Mouse (Mus musculus) neural tube, embryonic 11.5 days (tissue): ENCODE results near the gene Has1. TPM values are rescaled to one million over a fixed set of nuclear protein-coding genes. Genes with fewer than 3 reads are reported as not detected.

Experiments
- ATAC-seq: fragments of 200-750 bp; cut with Nextera tagmentation; 2 replicates; pipeline ENCODE4 v1.8.0; 2017; ENCODE audit warnings: moderate number of reproducible peaks, mild to moderate bottlenecking, moderate TSS enrichment, moderate library complexity; ENCODE audit not compliant: insufficient read depth, low FRiP score, low TSS enrichment
- DNase-seq: peaks from one replicate; pipeline ENCODE4 v3.0.0-alpha.2; 2015; ENCODE audit warnings: low spot score
- H3K27ac ChIP-seq: fragments of 300-500 bp; sonication (generic); 2 replicates; pipeline ENCODE4 v1.5.1; 2014; ENCODE audit warnings: low read depth, mild to moderate bottlenecking, low read length
- H3K27me3 ChIP-seq: fragments of 300-500 bp; sonication (generic); 2 replicates; pipeline ENCODE4 v1.6.1; 2014; ENCODE audit warnings: mild to moderate bottlenecking, low read length, mixed read lengths; ENCODE audit not compliant: control insufficient read depth, insufficient read depth
- H3K36me3 ChIP-seq: fragments of 300-500 bp; sonication (generic); 2 replicates; pipeline ENCODE4 v1.6.1; 2014; ENCODE audit warnings: mild to moderate bottlenecking, low read length, moderate library complexity, mixed read lengths; ENCODE audit not compliant: control insufficient read depth, insufficient read depth
- H3K4me1 ChIP-seq: fragments of 300-500 bp; sonication (generic); 2 replicates; pipeline ENCODE4 v1.6.1; 2014; ENCODE audit warnings: low read length, mixed read lengths; ENCODE audit not compliant: control insufficient read depth, insufficient read depth
- H3K4me2 ChIP-seq: fragments of 300-500 bp; sonication (generic); 2 replicates; pipeline ENCODE4 v1.6.1; 2014; ENCODE audit warnings: low read depth, mild to moderate bottlenecking, moderate library complexity
- H3K4me3 ChIP-seq: fragments of 300-500 bp; sonication (generic); 2 replicates; pipeline ENCODE4 v1.5.1; 2014; ENCODE audit warnings: low read depth, low read length
- H3K9ac ChIP-seq: fragments of 300-500 bp; sonication (generic); 2 replicates; pipeline ENCODE4 v1.6.1; 2014; ENCODE audit warnings: mild to moderate bottlenecking, low read length
- H3K9me3 ChIP-seq: fragments of 300-500 bp; sonication (generic); 2 replicates; pipeline ENCODE4 v1.6.1; 2016; ENCODE audit warnings: low read length; ENCODE audit not compliant: control insufficient read depth
- WGBS: fragments of 180-500 bp; shearing (Covaris S2); extraction: QIAGEN DNeasy Blood & Tissue Kit; methylation state at CpG from one replicate; pipeline ENCODE4 v1.1.7; 2014; 5-methylcytosine and 5-hydroxymethylcytosine counted together
- microRNA counts: library from miRNA; unstranded; fragments of <30 nt; microRNA quantifications from one replicate; lab custom pipeline; 2015
- microRNA-seq: library from miRNA; unstranded; fragments of <30 nt; microRNA quantifications from one replicate; pipeline ENCODE4, GENCODE M21; 2016
- polyA plus RNA-seq: library from polyadenylated mRNA; unstranded; fragments of >200 nt; fragmentation: Nextera tagmentation; extraction: Ambion mirVana; gene quantifications from 2 replicates; pipeline ENCODE4 v1.2.1, GENCODE M21; 2014

The Has1 gene
- polyA plus RNA-seq, 1 experiment from 2014 or later: 0.99 TPM

GRCm38 (mm10) chr17:17826751-17827657 lies 28.0 kb downstream of the Has1 start, which contains the start of gene Spaca6:
Gene Spaca6 (plus strand): TSS chr17:17827158.
- ATAC-seq: peak; percentile 79
- H3K4me2 ChIP-seq: peak within 1 kb of the TSS; percentile 87
- peak; percentile 93 for DNase-seq

GRCm38 (mm10) chr17:17825921-17826591 lies 28.9 kb downstream of the Has1 start:
- Histone ChIP-seq H3K4me3 (peak overlapping the region; percentile 64), H3K27ac (peak overlapping the region; percentile 99), H3K9ac (peak overlapping the region; percentile 93), H3K36me3 (peaks cover 3% of the 10 kb centered on the region; the same call in 1 of the 2 replicates), H3K9me3 (no peaks in the 10 kb centered on the region), H3K4me2 (peak overlapping the region; percentile 87), H3K27me3 (no peaks in the 10 kb centered on the region), H3K4me1 (peaks cover 15% of the 10 kb centered on the region)
- ATAC-seq: peak; percentile 14
- DNase-seq: peak; percentile 62
- WGBS: under 1% methylated on average over 19 of the region's 22 CpGs

More at GRCm38 (mm10) chr17:17826751-17827657, 28.0 kb downstream of the Has1 start, which contains the start of gene Spaca6:
- Histone ChIP-seq H3K9ac (peak within 1 kb of the TSS; percentile 93), H3K27ac (peak within 1 kb of the TSS; percentile 99), H3K9me3 (no peaks in the 10 kb centered on the region), H3K36me3 (peaks cover 4% of the 10 kb centered on the region), H3K4me3 (peak within 1 kb of the TSS; percentile 64), H3K27me3 (no peaks in the 10 kb centered on the region), H3K4me1 (peaks cover 16% of the 10 kb centered on the region)
- WGBS: under 1% methylated on average over 19 of the region's 42 CpGs

GRCm38 (mm10) chr17:17823612-17824336 lies 31.2 kb downstream of the Has1 start:
- peaks cover 3% of the 10 kb centered on the region; the same call in 1 of the 2 replicates for H3K4me1 ChIP-seq
- WGBS: 79% methylated on average over 6 of the region's 6 CpGs
- no peaks in the 10 kb centered on the region for H3K9me3 ChIP-seq
- no peak overlapping the region for H3K27ac ChIP-seq
- no peak overlapping the region for H3K4me2 ChIP-seq
- H3K27me3 ChIP-seq: no peaks in the 10 kb centered on the region
- DNase-seq: no peak
- no peaks in the 10 kb centered on the region for H3K36me3 ChIP-seq
- ATAC-seq: no peak
- no peak overlapping the region for H3K4me3 ChIP-seq
- H3K9ac ChIP-seq: no peak overlapping the region

GRCm38 (mm10) chr17:17795527-17795926 lies 59.5 kb downstream of the Has1 start:
- ATAC-seq (no peak), DNase-seq (no peak)
- Histone ChIP-seq H3K36me3 (no peaks in the 10 kb centered on the region), H3K27me3 (no peaks in the 10 kb centered on the region), H3K4me2 (no peak overlapping the region), H3K4me3 (no peak overlapping the region), H3K4me1 (no peaks in the 10 kb centered on the region), H3K9me3 (no peaks in the 10 kb centered on the region), H3K27ac (no peak overlapping the region), H3K9ac (no peak overlapping the region)
- 68% methylated on average over 2 of the region's 2 CpGs for WGBS

MicroRNAs encoded within 50 kb of the gene (microRNA counts, 519-probe panel; counts per million panel counts)
- microRNA mmu-let-7e (lab: Ali Mortazavi, UCI) (5,847 counts per million, percentile 95 among the panel's probes with 10 or more counts), microRNA mmu-miR-125a-3p (lab: Ali Mortazavi, UCI) (4,113 counts per million, percentile 76 among the panel's probes with 10 or more counts), microRNA mmu-miR-125a-5p (lab: Ali Mortazavi, UCI) (6,601 counts per million, percentile 98 among the panel's probes with 10 or more counts), microRNA mmu-miR-99b (lab: Ali Mortazavi, UCI) (5,936 counts per million, percentile 95 among the panel's probes with 10 or more counts)

Small RNAs within 50 kb of the gene (microRNA-seq; reads per million reads assigned to microRNA genes)
- gene Gm25927 (not detected), gene Mir125a (3,389 reads per million, percentile 88 among the genes with 10 or more reads in this experiment), gene Mir99b (22,545 reads per million, percentile 98 among the genes with 10 or more reads in this experiment), gene Mirlet7e (not detected)

Other genes starting within 250 kb of the Has1 start
- gene Lnpep, start 230.2 kb downstream of the Has1 start, polyA plus RNA-seq: 4.9 and 6.8 TPM in 2 replicates
- gene Vmn2r90, start 151.5 kb downstream of the Has1 start, polyA plus RNA-seq: not detected in 2 replicates
- gene Spaca6, start 28.0 kb downstream of the Has1 start, polyA plus RNA-seq: 22.1 and 27.0 TPM in 2 replicates
- not detected in 2 replicates for gene Fpr1, start 28.7 kb upstream of the Has1 start, polyA plus RNA-seq
- not detected in 2 replicates for gene Fpr2, start 32.6 kb upstream of the Has1 start, polyA plus RNA-seq
- not detected in 2 replicates for gene Fpr3, start 32.6 kb upstream of the Has1 start, polyA plus RNA-seq
- gene Fpr-rs4, start 166.5 kb upstream of the Has1 start, polyA plus RNA-seq: not detected in 2 replicates
- not detected in 2 replicates for gene Vmn2r124, start 194.2 kb upstream of the Has1 start, polyA plus RNA-seq
- gene Vmn2r91, start 229.8 kb upstream of the Has1 start, polyA plus RNA-seq: not detected in 2 replicates